Mouse (Mus musculus): ENCODE data around the gene Epha3.

Epha3 gene

GRCm38 (mm10) chr16:63863913-63864330 lies at the start of gene Epha3:
Epha3 (minus strand) TSS chr16:63864175.
- in situ Hi-C loops (cut with MboI, MseI), result no loop called here

GRCm38 (mm10) chr16:63903425-63903824 lies 39.5 kb upstream of the Epha3 start:
- in situ Hi-C loops (cut with MboI, MseI), result loop anchor here (10.0 kb wide), 1 partner anchor 501 kb away; no protein-coding TSS in a partner anchor

GRCm38 (mm10) chr16:63881190-63881589 lies 17.2 kb upstream of the Epha3 start:
- in situ Hi-C loops (cut with MboI, MseI), result no loop called here

GRCm38 (mm10) chr16:63872313-63872712 lies 8.3 kb upstream of the Epha3 start:
- in situ Hi-C loops (cut with MboI, MseI), result no loop called here

GRCm38 (mm10) chr16:63864463-63864976 lies 545 bp upstream of the Epha3 start:
- in situ Hi-C loops (cut with MboI, MseI), result no loop called here

- in situ Hi-C loops (cut with MboI, MseI), result no loop called here
Observed at GRCm38 (mm10) chr16:63863181-63863580, 794 bp downstream of the Epha3 start.

GRCm38 (mm10) chr16:63857561-63857960 lies 6.4 kb downstream of the Epha3 start:
- in situ Hi-C loops (cut with MboI, MseI), result no loop called here

- in situ Hi-C loops (cut with MboI, MseI), result no loop called here
Observed at GRCm38 (mm10) chr16:63856658-63857552, 7.1 kb downstream of the Epha3 start.

GRCm38 (mm10) chr16:63850297-63850696 lies 13.7 kb downstream of the Epha3 start:
- in situ Hi-C loops (cut with MboI, MseI), result no loop called here

GRCm38 (mm10) chr16:63842911-63843310 lies 21.1 kb downstream of the Epha3 start:
- in situ Hi-C loops (cut with MboI, MseI), result no loop called here

GRCm38 (mm10) chr16:63837466-63837865 lies 26.5 kb downstream of the Epha3 start:
- in situ Hi-C loops (cut with MboI, MseI), result no loop called here

GRCm38 (mm10) chr16:63821164-63821563 lies 42.8 kb downstream of the Epha3 start:
- in situ Hi-C loops (cut with MboI, MseI), result no loop called here

- in situ Hi-C loops (cut with MboI, MseI), result no loop called here
Observed at GRCm38 (mm10) chr16:63817606-63818005, 46.4 kb downstream of the Epha3 start.

- in situ Hi-C loops (cut with MboI, MseI), result no loop called here
Observed at GRCm38 (mm10) chr16:63816672-63817071, 47.3 kb downstream of the Epha3 start.

GRCm38 (mm10) chr16:63809871-63810270 lies 54.1 kb downstream of the Epha3 start:
- in situ Hi-C loops (cut with MboI, MseI), result no loop called here

GRCm38 (mm10) chr16:63808991-63809390 lies 55.0 kb downstream of the Epha3 start:
- in situ Hi-C loops (cut with MboI, MseI), result no loop called here

GRCm38 (mm10) chr16:63806437-63807129 lies 57.4 kb downstream of the Epha3 start:
- in situ Hi-C loops (cut with MboI, MseI), result no loop called here

- in situ Hi-C loops (cut with MboI, MseI), result no loop called here
Observed at GRCm38 (mm10) chr16:63806025-63806424, 58.0 kb downstream of the Epha3 start.

GRCm38 (mm10) chr16:63801436-63801835 lies 62.5 kb downstream of the Epha3 start:
- in situ Hi-C loops (cut with MboI, MseI), result no loop called here

- in situ Hi-C loops (cut with MboI, MseI), result no loop called here
Observed at GRCm38 (mm10) chr16:63798341-63798740, 65.6 kb downstream of the Epha3 start.

GRCm38 (mm10) chr16:63794292-63794691 lies 69.7 kb downstream of the Epha3 start:
- in situ Hi-C loops (cut with MboI, MseI), result no loop called here

GRCm38 (mm10) chr16:63793805-63794204 lies 70.2 kb downstream of the Epha3 start:
- in situ Hi-C loops (cut with MboI, MseI), result no loop called here
